Mouse (Mus musculus) kidney, embryonic 16.5 days (tissue): ENCODE measurements around the gene Ftcd. TPM values are rescaled to one million over a fixed set of nuclear protein-coding genes. Genes with fewer than 3 reads are reported as not detected.

Experiments
- ATAC-seq: fragments of 200-750 bp; cut with Nextera tagmentation; 2 replicates; pipeline ENCODE4 v1.8.0; 2017; ENCODE audit warnings: moderate TSS enrichment; ENCODE audit not compliant: low FRiP score, low TSS enrichment
- H3K27ac ChIP-seq: fragments of 300-500 bp; sonication (generic); 2 replicates; pipeline ENCODE4 v1.5.1; 2014; ENCODE audit warnings: low read length
- H3K27me3 ChIP-seq: fragments of 300-500 bp; sonication (generic); 2 replicates; pipeline ENCODE4 v1.6.1; 2014; ENCODE audit warnings: low read length, control low read depth, mixed read lengths; ENCODE audit not compliant: insufficient read depth
- H3K36me3 ChIP-seq: fragments of 300-500 bp; sonication (generic); 2 replicates; pipeline ENCODE4 v1.6.1; 2014; ENCODE audit warnings: low read length, control low read depth, mixed read lengths; ENCODE audit not compliant: insufficient read depth
- H3K4me1 ChIP-seq: fragments of 300-500 bp; sonication (generic); 2 replicates; pipeline ENCODE4 v1.6.1; 2014; ENCODE audit warnings: low read length, control low read depth, mixed read lengths; ENCODE audit not compliant: insufficient read depth
- H3K4me2 ChIP-seq: fragments of 300-500 bp; sonication (generic); replicated peaks from 2 replicates; pipeline ENCODE4 v1.6.1; 2014; ENCODE audit warnings: low read depth, low read length
- H3K4me3 ChIP-seq: fragments of 300-500 bp; sonication (generic); 2 replicates; pipeline ENCODE4 v1.5.1; 2014; ENCODE audit warnings: mild to moderate bottlenecking, low read length
- H3K9ac ChIP-seq: fragments of 300-500 bp; sonication (generic); replicated peaks from 2 replicates; pipeline ENCODE4 v1.6.1; 2014; ENCODE audit warnings: low read length
- H3K9me3 ChIP-seq: fragments of 300-500 bp; sonication (generic); 2 replicates; pipeline ENCODE4 v1.6.1; 2016; ENCODE audit warnings: low read length, control low read depth
- WGBS: fragments of 180-500 bp; shearing (Covaris S2); extraction: QIAGEN DNeasy Blood & Tissue Kit; methylation state at CpG from one replicate; pipeline ENCODE4 v1.1.7; 2014; 5-methylcytosine and 5-hydroxymethylcytosine counted together
- polyA plus RNA-seq: library from polyadenylated mRNA; unstranded; fragments of >200 nt; fragmentation: Nextera tagmentation; extraction: Ambion mirVana; gene quantifications from 2 replicates; pipeline ENCODE4 v1.2.1, GENCODE M21; 2015

The Ftcd gene
- polyA plus RNA-seq, 1 experiment from 2014 or later: 0.46 TPM

- Histone ChIP-seq H3K4me3 (no peak overlapping the region), H3K9ac (no peak overlapping the region), H3K9me3 (no peaks in the 10 kb centered on the region), H3K4me2 (no peak overlapping the region), H3K4me1 (no peaks in the 10 kb centered on the region), H3K36me3 (no peaks in the 10 kb centered on the region), H3K27ac (no peak overlapping the region), H3K27me3 (no peaks in the 10 kb centered on the region)
- WGBS: 97% methylated on average over 1 of the region's 1 CpGs
- no peak for ATAC-seq
Observed at GRCm38 (mm10) chr10:76630657-76631056, 55.2 kb downstream of the Ftcd start.

- no peak overlapping the region for H3K4me3 ChIP-seq
- H3K27me3 ChIP-seq: no peaks in the 10 kb centered on the region
Observed at GRCm38 (mm10) chr10:76632630-76633029, 57.2 kb downstream of the Ftcd start.

GRCm38 (mm10) chr10:76634094-76634571 lies 58.7 kb downstream of the Ftcd start:
- H3K36me3 ChIP-seq: no peaks in the 10 kb centered on the region
- no peaks in the 10 kb centered on the region for H3K9me3 ChIP-seq
- ATAC-seq: no peak
- peaks cover 7% of the 10 kb centered on the region; the same call in 1 of the 2 replicates for H3K4me1 ChIP-seq
- WGBS: 48% methylated on average over 7 of the region's 7 CpGs
- H3K27me3 ChIP-seq: no peaks in the 10 kb centered on the region
- H3K9ac ChIP-seq: no peak overlapping the region
- H3K4me2 ChIP-seq: no peak overlapping the region
- H3K4me3 ChIP-seq: no peak overlapping the region
- H3K27ac ChIP-seq: no peak overlapping the region

More at GRCm38 (mm10) chr10:76632630-76633029, 57.2 kb downstream of the Ftcd start:
- H3K9ac ChIP-seq: no peak overlapping the region
- 68% methylated on average over 8 of the region's 8 CpGs for WGBS
- H3K27ac ChIP-seq: no peak overlapping the region
- no peak overlapping the region for H3K4me2 ChIP-seq
- no peak for ATAC-seq
- H3K9me3 ChIP-seq: no peaks in the 10 kb centered on the region
- H3K36me3 ChIP-seq: no peaks in the 10 kb centered on the region
- H3K4me1 ChIP-seq: peaks cover 7% of the 10 kb centered on the region; the same call in 1 of the 2 replicates

- 68% methylated on average over 5 of the region's 5 CpGs for WGBS
- Histone ChIP-seq H3K4me3 (no peak overlapping the region), H3K27me3 (no peaks in the 10 kb centered on the region), H3K9ac (no peak overlapping the region), H3K4me2 (no peak overlapping the region), H3K4me1 (peaks cover 7% of the 10 kb centered on the region; the same call in 1 of the 2 replicates), H3K27ac (no peak overlapping the region), H3K36me3 (no peaks in the 10 kb centered on the region), H3K9me3 (no peaks in the 10 kb centered on the region)
- ATAC-seq: no peak
Observed at GRCm38 (mm10) chr10:76634584-76634983, 59.1 kb downstream of the Ftcd start.

- Histone ChIP-seq H3K9me3 (no peaks in the 10 kb centered on the region), H3K27ac (no peak overlapping the region), H3K27me3 (no peaks in the 10 kb centered on the region), H3K4me1 (peaks cover 7% of the 10 kb centered on the region; the same call in 1 of the 2 replicates), H3K4me3 (no peak overlapping the region), H3K36me3 (no peaks in the 10 kb centered on the region), H3K9ac (no peak overlapping the region), H3K4me2 (no peak overlapping the region)
- 56% methylated on average over 3 of the region's 3 CpGs for WGBS
- ATAC-seq: 0 out of 2 replicates have a peak, but pooled peaks have one; percentile 27
Observed at GRCm38 (mm10) chr10:76636026-76636425, 60.6 kb downstream of the Ftcd start.

GRCm38 (mm10) chr10:76636601-76637000 lies 61.2 kb downstream of the Ftcd start:
- Histone ChIP-seq H3K4me2 (no peak overlapping the region), H3K27ac (no peak overlapping the region), H3K9me3 (no peaks in the 10 kb centered on the region), H3K27me3 (no peaks in the 10 kb centered on the region), H3K4me3 (no peak overlapping the region), H3K36me3 (no peaks in the 10 kb centered on the region), H3K4me1 (peaks cover 7% of the 10 kb centered on the region; the same call in 1 of the 2 replicates), H3K9ac (no peak overlapping the region)
- 91% methylated on average over 4 of the region's 4 CpGs for WGBS
- ATAC-seq: no peak

Other genes with a start within 250 kb of the Ftcd start
- 11.7 and 12.2 TPM in 2 replicates for gene Dip2a, start 230.4 kb upstream of the Ftcd start, polyA plus RNA-seq
- 2.6 TPM in 1 of 2 replicates, not detected in the other for gene AC141477.1, start 135.2 kb upstream of the Ftcd start, polyA plus RNA-seq
- gene Pcnt, start 132.9 kb upstream of the Ftcd start, polyA plus RNA-seq: 15.3 and 18.0 TPM in 2 replicates
- not detected in 2 replicates for gene 2610028H24Rik, start 126.6 kb upstream of the Ftcd start, polyA plus RNA-seq
- gene Mcm3ap, start 106.7 kb upstream of the Ftcd start, polyA plus RNA-seq: 50.2 and 61.3 TPM in 2 replicates
- gene Ybey, start 106.5 kb upstream of the Ftcd start, polyA plus RNA-seq: 7.5 and 7.6 TPM in 2 replicates
- 23.4 and 26.0 TPM in 2 replicates for gene Lss, start 44.1 kb upstream of the Ftcd start, polyA plus RNA-seq
- gene Spatc1l, start 13.4 kb upstream of the Ftcd start, polyA plus RNA-seq: not detected in 2 replicates
- 68.6 and 91.3 TPM in 2 replicates for gene Col6a2, start 48.0 kb downstream of the Ftcd start, polyA plus RNA-seq
- gene Col6a1, start 150.5 kb downstream of the Ftcd start, polyA plus RNA-seq: 94.8 and 128 TPM in 2 replicates